Mouse (Mus musculus): ENCODE data around the gene Tamm41. TPM values are rescaled to one million over a fixed set of nuclear protein-coding genes. Genes with fewer than 3 reads are reported as not detected.

The Tamm41 gene
- polyA plus RNA-seq, 1 experiment from 2014 or later, result 34.9 TPM

- Histone ChIP-seq H3K4me1 (ENCODE audit: control insufficient read depth in 2 of 2, insufficient read depth in 2 of 2, low read length in 2 of 2) (no peaks in the 10 kb centered on the region), H3K4me3 (ENCODE audit: control insufficient read depth in 1 of 2, insufficient read depth in 1 of 2, low read depth in 1 of 2, low read length in 2 of 2) (no peak overlapping the region), H3K36me3 (ENCODE audit: control insufficient read depth, insufficient read depth, low read length) (no peaks in the 10 kb centered on the region), H3K9me3 (ENCODE audit: control insufficient read depth, low read length) (no peaks in the 10 kb centered on the region), H3K27ac (replicated peaks in 1 of 2; ENCODE audit: control insufficient read depth in 1 of 2, insufficient read depth in 1 of 2, low read depth in 2 of 2, low read length in 2 of 2) (no peak overlapping the region), H3K27me3 (ENCODE audit: control insufficient read depth, insufficient read depth, low read length) (no peaks in the 10 kb centered on the region), H3K4me2 (ENCODE audit: low read length) (no peak overlapping the region), H3K9ac (ENCODE audit: low read length) (no peak overlapping the region)
- no peak for ATAC-seq (ENCODE audit: insufficient number of reproducible peaks, insufficient read depth, low FRiP score, low read depth)
- WGBS, result 71% methylated on average over 5 of the region's 5 CpGs
These were observed 83.2 kb downstream of the Tamm41 start for GRCm38 (mm10) chr6:114954496-114954895.

Other genes starting within 250 kb of the Tamm41 start
- gene Vgll4, start 67.9 kb downstream of the Tamm41 start, polyA plus RNA-seq (2014; fragmentation: Nextera tagmentation; extraction: Ambion mirVana), result 49.7 and 52.7 TPM in 2 replicates
- gene Syn2, start 97.0 kb upstream of the Tamm41 start, polyA plus RNA-seq (2014; fragmentation: Nextera tagmentation; extraction: Ambion mirVana), result 1.5 and 2.1 TPM in 2 replicates
- gene Gm17482, start 189.5 kb upstream of the Tamm41 start, polyA plus RNA-seq (2014; fragmentation: Nextera tagmentation; extraction: Ambion mirVana), result not detected in 2 replicates
- gene Timp4, start 214.3 kb upstream of the Tamm41 start, polyA plus RNA-seq (2014; fragmentation: Nextera tagmentation; extraction: Ambion mirVana), result 0.23 and 0.43 TPM in 2 replicates

Data from heart, embryonic 14.5 days (tissue).